Mouse (Mus musculus) hindbrain, embryonic 11.5 days (tissue): Measurements from ENCODE around the gene Mocs1. TPM values are rescaled to one million over a fixed set of nuclear protein-coding genes. Genes with fewer than 3 reads are reported as not detected.

ENCODE experiments used
- ATAC-seq: fragments of 200-750 bp; cut with Nextera tagmentation; 2 replicates; pipeline ENCODE4 v1.8.0; 2017; ENCODE audit warnings: mild to moderate bottlenecking, moderate TSS enrichment, moderate library complexity; ENCODE audit not compliant: low FRiP score
- DNase-seq: peaks from one replicate; pipeline ENCODE4 v3.0.0-alpha.2; 2015; ENCODE audit warnings: low spot score
- H3K27ac ChIP-seq: fragments of 300-500 bp; sonication (generic); 2 replicates; pipeline ENCODE4 v1.5.1; 2014; ENCODE audit warnings: mild to moderate bottlenecking, low read depth, low read length
- H3K27me3 ChIP-seq: fragments of 300-500 bp; sonication (generic); 2 replicates; pipeline ENCODE4 v1.6.1; 2014; ENCODE audit warnings: mild to moderate bottlenecking, low read length, moderate library complexity, mixed read lengths; ENCODE audit not compliant: control insufficient read depth, insufficient read depth
- H3K36me3 ChIP-seq: fragments of 300-500 bp; sonication (generic); 2 replicates; pipeline ENCODE4 v1.6.1; 2014; ENCODE audit warnings: mild to moderate bottlenecking, low read length, moderate library complexity, mixed read lengths; ENCODE audit not compliant: control insufficient read depth, insufficient read depth
- H3K4me1 ChIP-seq: fragments of 300-500 bp; sonication (generic); replicated peaks from 2 replicates; pipeline ENCODE4 v1.6.1; 2014; ENCODE audit warnings: low read length, mixed read lengths; ENCODE audit not compliant: control insufficient read depth, insufficient read depth
- H3K4me2 ChIP-seq: fragments of 300-500 bp; sonication (generic); replicated peaks from 2 replicates; pipeline ENCODE4 v1.6.1; 2014; ENCODE audit warnings: mild to moderate bottlenecking, low read depth, low read length
- H3K4me3 ChIP-seq: fragments of 300-500 bp; sonication (generic); 2 replicates; pipeline ENCODE4 v1.5.1; 2014; ENCODE audit warnings: low read depth, low read length
- H3K9ac ChIP-seq: fragments of 300-500 bp; sonication (generic); 2 replicates; pipeline ENCODE4 v1.6.1; 2014; ENCODE audit warnings: low read depth, low read length
- H3K9me3 ChIP-seq: fragments of 300-500 bp; sonication (generic); 2 replicates; pipeline ENCODE4 v1.6.1; 2016; ENCODE audit warnings: low read length; ENCODE audit not compliant: control insufficient read depth
- WGBS: fragments of 180-500 bp; shearing (Covaris S2); extraction: QIAGEN DNeasy Blood & Tissue Kit; methylation state at CpG from one replicate; pipeline ENCODE4 v1.1.7; 2014; 5-methylcytosine and 5-hydroxymethylcytosine counted together
- polyA plus RNA-seq: library from polyadenylated mRNA; unstranded; fragments of >200 nt; fragmentation: Nextera tagmentation; extraction: Ambion mirVana; gene quantifications from 2 replicates; pipeline ENCODE4 v1.2.1, GENCODE M21; 2014

Gene Mocs1
- 5.6 and 6.4 TPM in 2 replicates for polyA plus RNA-seq

DNA sequence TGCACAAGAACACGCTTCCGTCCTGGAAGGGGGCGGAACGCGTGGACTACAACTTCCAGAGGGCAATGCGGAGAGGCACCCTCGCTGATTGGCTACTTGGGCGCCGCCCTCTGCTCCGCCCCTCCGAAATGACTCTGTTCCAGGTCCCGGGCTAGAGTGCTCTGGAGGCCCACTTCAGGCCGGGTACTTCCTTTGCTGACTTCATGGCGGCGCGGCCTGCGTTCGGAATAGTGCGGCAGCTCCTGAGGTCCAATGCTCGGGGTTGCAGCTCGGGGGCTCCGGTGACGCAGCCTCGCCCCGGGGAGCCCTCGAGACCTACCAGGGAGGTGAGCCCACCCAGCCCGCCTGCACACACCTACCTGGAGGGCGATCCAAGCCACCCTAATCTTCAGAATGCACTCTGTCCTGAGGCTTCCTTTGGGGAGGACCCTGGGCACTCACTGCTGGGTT, at the start of gene Mocs1:
Mocs1 (plus strand) TSS at position 124 of the 450 bp plus-strand sequence.
- ATAC-seq (peak; percentile 99), DNase-seq (peak; percentile 96)
- H3K36me3 ChIP-seq: no peaks in the 10 kb centered on the region
- H3K27me3 ChIP-seq: no peaks in the 10 kb centered on the region
- H3K4me2 ChIP-seq: peak within 1 kb of the TSS; percentile 87
- H3K27ac ChIP-seq: no peak within 1 kb of the TSS
- WGBS: under 1% methylated on average over 28 of the region's 28 CpGs
- H3K4me3 ChIP-seq: peak within 1 kb of the TSS; percentile 66
- peaks cover 5% of the 10 kb centered on the region; the same call in 1 of the 2 replicates for H3K4me1 ChIP-seq
- peak within 1 kb of the TSS; percentile 82 for H3K9ac ChIP-seq
- no peaks in the 10 kb centered on the region for H3K9me3 ChIP-seq

DNA sequence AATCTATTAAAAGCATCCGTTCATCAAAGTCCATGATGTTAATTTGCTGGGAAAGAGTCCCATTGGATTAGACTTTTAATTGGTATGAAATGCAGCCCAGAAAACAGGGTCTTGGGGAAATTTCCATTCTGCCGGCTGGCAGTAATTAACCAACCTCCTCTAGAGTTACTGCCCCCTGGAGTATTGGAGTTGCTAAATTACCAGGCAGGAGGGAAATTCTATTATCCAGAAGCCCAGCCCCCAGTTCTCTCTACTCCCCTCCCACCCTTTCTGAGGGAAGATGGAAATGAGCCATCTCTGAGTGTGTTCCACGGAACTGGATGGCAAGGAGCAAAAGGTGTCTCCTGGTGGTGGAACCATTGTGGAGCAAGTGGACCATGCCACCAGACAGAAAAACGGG, 48.5 kb upstream of the Mocs1 start:
- no peaks in the 10 kb centered on the region for H3K4me1 ChIP-seq
- no peak overlapping the region for H3K27ac ChIP-seq
- ATAC-seq (no peak), DNase-seq (no peak)
- 84% methylated on average over 4 of the region's 4 CpGs for WGBS
- H3K27me3 ChIP-seq: no peaks in the 10 kb centered on the region
- no peak overlapping the region for H3K9ac ChIP-seq
- no peak overlapping the region for H3K4me2 ChIP-seq
- no peaks in the 10 kb centered on the region for H3K9me3 ChIP-seq
- no peaks in the 10 kb centered on the region for H3K36me3 ChIP-seq
- H3K4me3 ChIP-seq: no peak overlapping the region

DNA sequence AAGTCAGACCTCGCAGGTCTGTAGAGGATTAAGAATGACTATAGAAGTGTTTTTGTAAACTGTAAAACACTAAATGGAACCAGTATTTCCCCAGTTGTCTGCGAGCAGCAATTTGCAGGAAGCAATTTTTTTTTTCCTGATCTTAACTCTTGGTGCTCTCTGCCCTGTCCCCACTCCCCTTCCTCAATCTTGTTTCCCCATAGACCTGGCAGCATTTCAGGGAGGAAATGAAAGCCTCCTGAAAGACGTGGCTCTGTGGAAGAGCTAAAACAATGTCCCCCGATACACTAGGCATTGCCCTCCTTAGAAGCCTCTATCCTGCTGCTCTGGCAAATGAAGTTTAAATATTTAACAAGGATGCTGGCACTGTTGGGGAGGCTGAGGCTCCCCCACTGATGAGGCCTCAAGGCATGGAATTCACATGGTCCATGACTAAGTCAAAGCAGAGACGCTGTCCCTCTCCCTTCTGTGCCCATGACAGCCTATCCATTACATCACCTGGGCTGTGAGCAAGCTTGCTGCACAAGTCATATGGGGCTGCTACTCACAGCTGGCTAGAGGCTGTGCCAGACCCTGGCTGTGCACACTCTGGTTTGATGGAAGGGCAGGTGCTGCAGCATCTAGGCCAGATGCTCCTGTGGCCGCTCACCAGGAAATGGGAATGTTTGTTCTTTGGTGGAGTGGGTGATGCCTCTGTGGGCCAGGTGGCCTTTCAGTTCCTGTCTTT, 43.8 kb upstream of the Mocs1 start:
- no peaks in the 10 kb centered on the region for H3K9me3 ChIP-seq
- no peak overlapping the region for H3K4me2 ChIP-seq
- ATAC-seq (no peak), DNase-seq (no peak)
- H3K9ac ChIP-seq: no peak overlapping the region
- H3K36me3 ChIP-seq: no peaks in the 10 kb centered on the region
- H3K27me3 ChIP-seq: no peaks in the 10 kb centered on the region
- no peaks in the 10 kb centered on the region for H3K4me1 ChIP-seq
- 65% methylated on average over 6 of the region's 6 CpGs for WGBS
- no peak overlapping the region for H3K27ac ChIP-seq
- H3K4me3 ChIP-seq: no peak overlapping the region

DNA sequence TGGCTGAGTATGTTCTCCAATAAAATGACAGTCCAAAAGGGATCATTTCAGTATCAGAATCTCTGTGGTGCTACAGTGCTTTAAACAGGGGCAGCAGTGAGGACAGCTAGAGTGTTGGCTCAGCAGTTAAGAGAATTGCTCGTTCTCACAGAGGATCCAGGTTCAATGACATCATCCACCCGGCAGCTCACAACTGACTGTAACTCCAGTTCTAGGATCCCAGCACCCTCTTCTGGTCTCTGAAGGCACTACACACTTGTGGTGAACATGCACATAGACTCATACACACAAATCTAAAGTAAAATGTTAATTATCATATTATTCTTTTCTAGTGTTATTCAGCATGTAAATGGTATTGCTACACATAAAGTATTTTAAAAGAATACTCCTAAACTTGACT, 40.4 kb upstream of the Mocs1 start:
- ATAC-seq (no peak), DNase-seq (no peak)
- no peak overlapping the region for H3K4me2 ChIP-seq
- H3K27me3 ChIP-seq: no peaks in the 10 kb centered on the region
- no peak overlapping the region for H3K27ac ChIP-seq
- 92% methylated on average over 2 of the region's 2 CpGs for WGBS
- no peaks in the 10 kb centered on the region for H3K36me3 ChIP-seq
- H3K9me3 ChIP-seq: no peaks in the 10 kb centered on the region
- no peak overlapping the region for H3K9ac ChIP-seq
- H3K4me1 ChIP-seq: no peaks in the 10 kb centered on the region
- H3K4me3 ChIP-seq: no peak overlapping the region

DNA sequence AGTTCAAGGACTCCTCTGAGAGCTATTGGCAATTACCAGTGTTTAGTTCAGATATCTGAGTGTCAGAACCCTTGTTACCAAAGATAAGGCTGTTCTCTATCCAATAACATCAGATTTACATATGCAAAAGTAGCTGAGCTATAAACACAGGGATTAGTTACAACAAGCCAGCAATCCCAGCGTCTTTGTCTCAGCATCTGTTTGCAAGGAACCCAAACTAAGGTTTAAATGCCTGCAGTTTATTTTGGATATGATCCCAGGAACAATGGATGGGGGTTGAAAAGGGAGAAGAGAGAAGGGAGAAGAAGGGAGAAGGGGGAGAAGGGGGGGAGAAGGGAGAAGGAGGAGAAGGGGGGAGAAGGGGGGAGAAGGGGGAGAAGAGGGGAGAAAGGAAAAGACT, 35.4 kb upstream of the Mocs1 start:
- Histone ChIP-seq H3K9me3 (no peaks in the 10 kb centered on the region), H3K27me3 (no peaks in the 10 kb centered on the region), H3K27ac (no peak overlapping the region), H3K36me3 (no peaks in the 10 kb centered on the region), H3K4me3 (no peak overlapping the region), H3K4me2 (no peak overlapping the region), H3K4me1 (no peaks in the 10 kb centered on the region), H3K9ac (no peak overlapping the region)
- 21% methylated on average over 1 of the region's 1 CpGs for WGBS
- DNase-seq (no peak), ATAC-seq (no peak)

DNA sequence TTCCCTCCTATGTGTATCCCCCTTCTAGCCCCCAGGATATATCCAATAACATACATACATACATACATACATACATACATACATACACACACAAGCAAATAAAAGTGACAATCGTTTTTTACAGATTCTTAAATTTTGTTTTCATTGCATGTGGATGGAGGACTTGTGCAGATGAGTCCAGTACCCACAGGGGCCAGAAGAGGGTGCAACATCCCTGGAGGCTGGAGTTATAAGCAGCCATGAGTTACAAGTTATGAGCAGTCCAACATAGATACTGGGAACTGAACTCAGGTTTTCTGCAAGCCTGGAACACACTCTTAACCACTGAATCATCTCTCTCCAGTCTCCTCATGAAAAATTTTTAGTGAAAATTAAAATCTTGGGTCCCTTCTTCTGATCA, 33.3 kb upstream of the Mocs1 start:
- Histone ChIP-seq H3K27ac (no peak overlapping the region), H3K4me3 (no peak overlapping the region), H3K36me3 (no peaks in the 10 kb centered on the region), H3K4me1 (no peaks in the 10 kb centered on the region), H3K27me3 (no peaks in the 10 kb centered on the region), H3K4me2 (no peak overlapping the region), H3K9me3 (no peaks in the 10 kb centered on the region), H3K9ac (no peak overlapping the region)
- DNase-seq (peak; percentile 9), ATAC-seq (no peak)
- 64% methylated on average over 1 of the region's 1 CpGs for WGBS

DNA sequence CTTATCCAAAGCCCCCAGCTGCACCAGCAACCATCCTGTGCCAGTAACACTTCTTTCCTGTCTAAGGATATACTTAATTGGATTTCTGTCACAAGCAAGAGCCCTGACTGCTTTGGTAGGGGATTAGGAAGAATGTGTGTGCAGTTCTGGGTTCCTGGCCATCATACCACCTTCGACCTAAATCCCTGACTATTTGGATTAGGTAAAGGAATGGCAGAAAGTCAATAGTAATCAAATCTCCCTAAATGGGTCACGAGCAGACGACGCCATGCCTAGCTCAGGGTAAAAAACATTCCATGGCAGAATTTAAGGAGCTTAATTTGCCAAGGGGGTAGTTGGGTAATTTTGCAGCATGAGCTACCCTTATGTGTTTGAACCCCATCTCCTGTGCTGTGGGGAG, 28.6 kb upstream of the Mocs1 start:
- 77% methylated on average over 4 of the region's 4 CpGs for WGBS

DNA sequence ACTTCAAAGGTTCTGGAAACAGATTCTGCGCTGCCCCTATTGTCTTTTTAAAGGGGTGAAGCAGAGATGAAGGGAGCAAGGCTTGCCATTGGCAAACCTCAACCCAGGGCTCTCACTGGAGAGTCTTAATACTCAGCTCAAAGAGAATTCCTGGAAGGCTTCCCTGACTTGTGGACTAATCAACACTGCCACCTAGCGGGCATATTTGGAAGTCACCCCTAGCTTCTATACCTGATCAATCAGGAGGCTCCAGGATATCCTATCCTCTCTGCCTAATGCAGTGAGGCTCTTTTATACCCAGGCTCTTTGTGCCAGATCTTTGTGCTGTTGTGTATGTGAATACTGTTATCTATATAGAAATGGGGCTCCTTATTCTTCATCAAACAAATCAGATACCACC, 28.0 kb upstream of the Mocs1 start:
- no peaks in the 10 kb centered on the region for H3K4me1 ChIP-seq
- WGBS: 7% methylated on average over 2 of the region's 2 CpGs
- H3K4me2 ChIP-seq: no peak overlapping the region
- DNase-seq (peak; percentile 89), ATAC-seq (peak; percentile 57)
- H3K36me3 ChIP-seq: no peaks in the 10 kb centered on the region
- H3K9me3 ChIP-seq: no peaks in the 10 kb centered on the region
- H3K4me3 ChIP-seq: no peak overlapping the region
- no peak overlapping the region for H3K9ac ChIP-seq
- no peaks in the 10 kb centered on the region for H3K27me3 ChIP-seq
- no peak overlapping the region for H3K27ac ChIP-seq

More for the DNA sequence above, 28.6 kb upstream of the Mocs1 start:
- Histone ChIP-seq H3K27me3 (no peaks in the 10 kb centered on the region), H3K9ac (no peak overlapping the region), H3K4me1 (no peaks in the 10 kb centered on the region), H3K27ac (no peak overlapping the region), H3K4me3 (no peak overlapping the region), H3K4me2 (no peak overlapping the region), H3K9me3 (no peaks in the 10 kb centered on the region), H3K36me3 (no peaks in the 10 kb centered on the region)
- DNase-seq: no peak
- ATAC-seq: no peak

DNA sequence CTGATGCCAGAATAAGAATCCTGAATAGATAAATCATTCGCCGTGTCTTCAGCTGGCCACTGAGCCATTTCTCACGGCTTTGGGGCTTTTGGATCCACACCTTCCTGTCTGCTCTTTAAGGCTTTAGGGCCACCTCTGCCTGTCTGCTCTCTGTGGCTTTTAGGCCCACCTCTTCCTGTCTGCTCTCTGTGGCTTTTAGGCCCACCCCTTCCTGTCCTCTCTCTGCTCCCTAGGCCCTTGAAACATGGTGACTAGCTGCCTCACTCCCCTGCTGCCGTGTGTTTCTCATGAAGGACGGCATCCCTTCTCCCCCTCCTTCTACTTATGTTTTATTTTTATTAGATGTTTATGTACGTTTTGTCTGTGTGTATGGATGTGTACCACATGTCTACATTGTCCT, 25.0 kb upstream of the Mocs1 start:
- ATAC-seq (no peak), DNase-seq (no peak)
- Histone ChIP-seq H3K36me3 (no peaks in the 10 kb centered on the region), H3K9me3 (no peaks in the 10 kb centered on the region), H3K27ac (no peak overlapping the region), H3K4me3 (no peak overlapping the region), H3K4me2 (no peak overlapping the region), H3K27me3 (no peaks in the 10 kb centered on the region), H3K9ac (no peak overlapping the region), H3K4me1 (no peaks in the 10 kb centered on the region)
- WGBS: 81% methylated on average over 6 of the region's 6 CpGs
